Mouse (Mus musculus): Measurements from ENCODE around the gene Kbtbd12. TPM values are rescaled to one million over a fixed set of nuclear protein-coding genes. Genes with fewer than 3 reads are reported as not detected.

The Kbtbd12 gene
- total RNA-seq (2015; ENCODE audit: low replicate concordance) (15.5 and 26.9 TPM in 2 replicates), total RNA-seq (2017; ENCODE audit: low replicate concordance) (32.2 and 64.1 TPM in 2 replicates)

DNA sequence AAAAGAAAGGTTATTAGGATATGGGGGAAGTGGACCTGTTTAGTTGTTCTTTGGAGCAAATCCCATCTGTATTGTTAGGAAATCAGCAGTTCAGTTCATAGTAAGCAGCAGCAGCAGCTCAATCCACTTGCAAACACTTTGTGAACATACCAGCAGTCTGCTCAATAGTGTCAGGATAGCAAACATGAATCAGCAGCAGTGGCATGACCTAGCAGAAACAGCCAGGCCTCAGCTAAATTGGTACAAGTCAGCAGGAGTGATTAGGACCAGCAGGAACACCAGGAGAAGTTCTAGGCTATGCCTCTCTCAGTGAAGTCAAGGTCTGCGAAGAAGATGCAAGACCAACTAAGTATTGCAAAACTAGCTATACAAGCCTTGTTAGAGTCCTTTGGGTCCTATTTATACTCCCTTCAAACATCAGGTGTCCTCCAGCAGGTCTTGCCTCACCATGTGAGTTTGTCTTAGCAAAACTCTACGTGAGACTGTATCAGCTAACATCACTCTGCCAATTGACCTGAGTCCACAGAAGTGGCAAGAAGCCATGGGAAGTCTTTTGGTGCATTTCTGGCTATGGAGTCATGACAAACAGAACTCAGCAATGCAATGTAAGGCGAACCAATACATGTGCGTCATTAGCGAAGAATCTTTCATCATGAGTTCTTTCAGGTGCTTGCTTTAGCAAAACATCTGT is at the start of gene Kbtbd12:
TSS of gene Kbtbd12 (minus strand) at position 340 of the 691 bp plus-strand sequence.
- ATAC-seq (replicated peaks; ENCODE audit: low FRiP score, poor library complexity, severe bottlenecking), result peak; percentile 69

- ATAC-seq (replicated peaks; ENCODE audit: low FRiP score, poor library complexity, severe bottlenecking), result no peak
Observed at GRCm38 (mm10) chr6:88683380-88684053, 45.8 kb upstream of the Kbtbd12 start.

GRCm38 (mm10) chr6:88681026-88681425 is 43.3 kb upstream of the Kbtbd12 start:
- ATAC-seq (replicated peaks; ENCODE audit: low FRiP score, poor library complexity, severe bottlenecking), result no peak

DNA sequence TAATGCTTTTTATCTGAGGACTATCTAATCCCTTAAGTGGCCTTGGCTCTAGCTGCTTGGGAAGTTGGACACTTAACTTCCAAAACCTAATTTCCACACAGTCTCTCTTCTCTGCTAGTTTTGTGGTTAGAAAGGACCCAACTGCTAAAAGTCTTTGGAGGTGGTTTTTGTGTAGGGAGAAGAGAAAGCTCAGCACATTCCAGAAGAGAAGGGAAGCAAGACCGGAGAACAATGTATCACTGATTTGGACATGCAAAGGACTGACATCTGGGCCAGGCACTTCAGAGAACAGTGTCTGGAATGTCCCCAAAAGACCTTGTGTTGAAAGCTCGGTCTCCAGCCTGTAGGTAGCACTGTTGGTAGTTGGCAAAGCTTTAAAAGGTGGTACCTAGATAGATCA is 40.0 kb upstream of the Kbtbd12 start:
- no peak for ATAC-seq (replicated peaks; ENCODE audit: low FRiP score, poor library complexity, severe bottlenecking)

DNA sequence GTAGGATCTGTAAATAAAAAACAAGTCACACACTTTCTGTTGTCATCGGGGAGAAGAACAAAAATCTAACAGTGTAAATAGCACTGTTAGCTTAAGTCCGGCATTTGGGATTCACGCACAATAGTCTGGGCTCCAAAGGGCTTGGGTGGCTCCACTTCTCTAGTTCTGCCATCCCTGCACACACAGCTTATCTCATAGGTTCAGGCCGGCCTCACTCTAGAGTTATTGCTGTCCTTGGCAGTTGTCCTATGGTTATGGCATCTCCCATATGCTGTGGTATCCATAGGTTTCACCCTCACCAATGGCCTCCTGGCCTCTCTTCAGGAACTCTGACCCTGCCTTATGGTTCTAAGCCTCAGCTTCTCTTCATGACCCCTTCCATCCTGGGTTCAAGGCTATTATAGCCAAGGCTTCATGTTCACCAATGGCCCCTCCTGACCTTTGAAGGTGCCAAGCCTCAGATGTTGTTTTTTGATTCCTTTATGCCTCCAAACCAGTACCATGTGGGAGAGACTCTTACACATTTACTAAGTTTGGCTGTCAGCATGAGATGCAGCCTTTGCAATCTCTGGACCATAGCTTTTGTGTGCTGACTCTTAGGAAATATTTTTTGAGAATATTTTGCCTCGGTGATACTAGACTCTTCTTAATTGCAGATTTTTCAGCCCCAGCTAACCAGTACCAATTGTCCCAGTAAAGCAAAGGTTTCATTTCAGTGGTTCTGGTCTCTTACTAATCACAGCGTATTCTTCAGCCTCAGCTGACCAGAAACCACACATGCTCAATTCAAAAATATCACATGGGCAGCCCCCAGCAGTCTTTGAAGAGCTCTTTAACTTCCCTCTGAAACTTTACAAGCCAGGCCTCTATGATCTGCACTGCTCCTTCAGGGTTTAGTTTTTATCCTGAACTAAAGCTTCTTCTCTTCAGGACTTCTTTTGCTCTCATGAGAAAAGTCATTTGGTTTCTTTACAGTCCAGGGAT is 39.3 kb upstream of the Kbtbd12 start:
- peak; percentile 99 for ATAC-seq (replicated peaks; ENCODE audit: low FRiP score, poor library complexity, severe bottlenecking)

DNA sequence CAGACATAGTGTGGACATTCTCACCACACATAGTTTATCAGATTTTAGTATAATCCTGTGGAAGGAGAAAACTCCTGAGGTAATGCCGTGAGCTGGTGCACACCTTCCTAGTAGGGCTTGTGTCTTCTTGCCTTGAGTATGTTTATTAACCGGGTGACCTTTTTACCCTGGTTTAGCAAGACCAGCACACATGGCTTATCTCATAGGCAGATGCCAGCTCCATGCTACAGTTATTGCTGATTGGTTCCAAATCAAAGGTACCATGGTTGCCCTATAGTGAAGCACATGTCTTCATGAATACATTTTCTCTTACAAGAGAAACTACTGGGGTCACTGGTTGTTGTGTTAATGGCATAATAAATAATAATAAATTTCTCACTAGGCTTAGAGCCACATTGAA is 38.1 kb upstream of the Kbtbd12 start:
- ATAC-seq (replicated peaks; ENCODE audit: low FRiP score, poor library complexity, severe bottlenecking), result peak; percentile 52; the same call in 1 of the 2 replicates

DNA sequence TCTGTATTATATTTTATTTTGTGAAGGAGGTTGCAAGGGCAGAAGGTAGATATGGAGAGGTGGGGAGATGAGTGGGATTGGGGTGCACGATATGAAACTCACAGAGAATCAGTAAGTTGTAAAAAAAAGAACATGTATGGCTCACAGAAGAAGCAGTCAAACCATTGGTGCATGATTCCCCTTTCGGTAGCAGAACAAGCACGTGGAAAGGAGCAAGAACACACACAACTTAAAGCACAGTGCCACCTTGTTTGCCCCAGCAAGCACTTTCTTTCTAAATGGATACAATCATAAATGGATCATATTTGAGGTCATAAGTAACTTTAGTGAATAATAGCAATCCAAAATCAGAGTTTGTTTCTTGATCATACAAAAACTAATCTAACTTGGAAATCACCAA is 24.5 kb upstream of the Kbtbd12 start:
- no peak for ATAC-seq (replicated peaks; ENCODE audit: low FRiP score, poor library complexity, severe bottlenecking)

- ATAC-seq (replicated peaks; ENCODE audit: low FRiP score, poor library complexity, severe bottlenecking), result no peak
Observed at GRCm38 (mm10) chr6:88661696-88662095, 23.9 kb upstream of the Kbtbd12 start.

DNA sequence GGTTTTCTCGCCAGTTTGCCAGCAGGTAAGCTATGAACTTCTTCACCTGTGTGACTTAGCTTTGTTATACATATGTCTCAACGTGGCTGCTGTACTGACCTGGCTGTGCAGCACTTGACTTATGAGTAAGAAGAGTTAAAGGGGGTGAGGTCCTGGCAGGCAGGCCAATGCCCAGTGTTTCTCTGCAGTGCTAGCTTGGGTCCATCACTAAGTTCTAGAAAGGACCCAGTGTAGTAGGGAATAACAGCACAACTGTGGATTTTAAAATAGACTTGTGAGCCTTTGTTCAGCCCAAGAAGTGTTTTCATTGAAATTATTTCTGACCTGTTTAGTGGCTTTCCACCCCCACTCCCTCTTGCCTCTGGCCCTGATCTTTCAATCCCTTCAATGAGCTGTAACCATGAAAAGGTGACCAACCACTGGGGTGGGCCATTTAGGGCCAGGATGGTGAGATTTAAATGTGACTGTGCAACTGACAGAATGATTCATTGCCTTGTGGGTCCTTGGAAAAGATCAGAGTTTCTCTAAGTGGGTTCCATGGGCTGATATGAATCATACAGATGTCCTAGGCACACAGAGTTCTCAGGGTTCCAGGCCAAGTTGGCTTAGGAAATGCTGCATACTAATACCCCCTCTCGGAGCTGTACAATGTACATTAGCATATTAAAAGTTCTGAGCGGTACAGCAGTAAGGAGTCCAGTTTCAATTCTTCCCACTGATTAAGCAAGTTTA is 10.0 kb upstream of the Kbtbd12 start:
- ATAC-seq (replicated peaks; ENCODE audit: low FRiP score, poor library complexity, severe bottlenecking), result no peak

GRCm38 (mm10) chr6:88644786-88645185 is 7.0 kb upstream of the Kbtbd12 start:
- no peak for ATAC-seq (replicated peaks; ENCODE audit: low FRiP score, poor library complexity, severe bottlenecking)

GRCm38 (mm10) chr6:88641346-88641920 is 3.7 kb upstream of the Kbtbd12 start:
- no peak for ATAC-seq (replicated peaks; ENCODE audit: low FRiP score, poor library complexity, severe bottlenecking)

- ATAC-seq (replicated peaks; ENCODE audit: low FRiP score, poor library complexity, severe bottlenecking), result no peak
Observed at GRCm38 (mm10) chr6:88640331-88640730, 2.6 kb upstream of the Kbtbd12 start.

- no peak for ATAC-seq (replicated peaks; ENCODE audit: low FRiP score, poor library complexity, severe bottlenecking)
Observed at GRCm38 (mm10) chr6:88639921-88640320, 2.2 kb upstream of the Kbtbd12 start.

DNA sequence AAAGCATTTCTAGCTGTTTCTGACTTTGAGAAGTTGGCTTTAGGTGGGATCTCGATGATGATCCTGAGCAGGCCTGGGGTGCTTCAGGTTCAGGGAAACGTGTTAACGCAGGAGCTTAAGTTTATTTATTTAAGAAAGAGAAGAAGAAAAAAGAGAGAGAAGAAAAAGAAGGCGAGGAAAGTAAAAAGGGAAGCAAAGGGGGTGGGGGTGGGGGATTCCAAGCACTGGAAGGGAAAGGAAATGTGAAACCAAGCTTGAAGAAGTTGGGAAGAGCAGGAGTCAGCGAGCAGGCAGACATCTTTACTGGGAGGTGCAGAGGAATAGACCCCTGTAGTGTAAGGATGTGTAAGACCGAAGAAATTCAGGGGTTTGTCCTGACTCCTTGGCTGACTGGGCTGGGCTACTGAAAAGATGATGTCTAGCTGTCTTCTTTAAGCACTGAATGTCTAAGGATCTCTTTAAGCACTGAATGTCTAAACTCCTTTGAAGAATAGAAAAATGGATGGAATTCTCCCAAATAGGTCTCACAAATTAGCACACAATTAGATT is 1.7 kb upstream of the Kbtbd12 start:
- no peak for ATAC-seq (replicated peaks; ENCODE audit: low FRiP score, poor library complexity, severe bottlenecking)

GRCm38 (mm10) chr6:88638917-88639316 is 1.2 kb upstream of the Kbtbd12 start:
- no peak for ATAC-seq (replicated peaks; ENCODE audit: low FRiP score, poor library complexity, severe bottlenecking)

DNA sequence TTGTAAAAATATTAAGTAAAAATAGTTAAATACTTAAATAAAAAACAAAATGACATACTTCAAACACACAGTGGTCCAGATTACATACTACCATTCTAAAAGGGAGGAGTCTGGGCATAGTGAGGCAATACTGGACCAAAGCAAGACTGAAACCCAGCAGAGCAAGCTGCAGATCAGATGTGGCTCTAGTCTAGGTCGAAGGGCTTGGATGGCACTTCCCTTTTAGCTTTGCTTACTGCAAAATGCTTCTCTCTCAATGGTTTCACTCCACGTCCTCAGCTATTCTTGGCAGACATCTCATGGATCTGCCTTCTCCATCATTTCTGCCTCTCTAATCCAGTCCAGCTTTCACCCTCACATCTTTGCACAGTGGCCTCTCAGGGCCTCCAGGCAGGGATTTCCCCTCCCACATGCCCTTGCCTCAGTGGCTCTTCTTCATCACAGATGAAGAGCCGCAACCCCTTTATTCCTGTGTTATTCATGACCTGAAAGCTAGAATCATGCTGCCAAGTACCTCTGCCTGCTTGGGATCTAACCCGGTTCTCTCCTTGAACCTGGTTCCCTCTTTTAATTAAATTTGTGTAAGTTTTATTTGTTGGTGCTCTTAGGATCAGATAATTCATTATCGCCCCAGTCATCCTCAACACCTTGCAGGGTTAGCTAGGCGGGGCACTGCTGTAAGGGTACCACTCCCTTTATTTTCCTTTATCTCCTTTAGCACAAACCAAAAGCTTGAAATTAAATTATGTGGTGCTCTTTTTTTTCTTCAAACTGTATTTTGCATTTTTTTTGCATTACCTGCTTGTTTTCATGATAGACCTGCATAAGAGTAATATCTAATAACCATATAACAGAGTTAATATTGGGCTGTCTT is 1.6 kb downstream of the Kbtbd12 start:
- ATAC-seq (replicated peaks; ENCODE audit: low FRiP score, poor library complexity, severe bottlenecking), result peak; percentile 78

GRCm38 (mm10) chr6:88631293-88631692 is 6.5 kb downstream of the Kbtbd12 start:
- ATAC-seq (replicated peaks; ENCODE audit: low FRiP score, poor library complexity, severe bottlenecking), result peak; percentile 37; the same call in 1 of the 2 replicates

DNA sequence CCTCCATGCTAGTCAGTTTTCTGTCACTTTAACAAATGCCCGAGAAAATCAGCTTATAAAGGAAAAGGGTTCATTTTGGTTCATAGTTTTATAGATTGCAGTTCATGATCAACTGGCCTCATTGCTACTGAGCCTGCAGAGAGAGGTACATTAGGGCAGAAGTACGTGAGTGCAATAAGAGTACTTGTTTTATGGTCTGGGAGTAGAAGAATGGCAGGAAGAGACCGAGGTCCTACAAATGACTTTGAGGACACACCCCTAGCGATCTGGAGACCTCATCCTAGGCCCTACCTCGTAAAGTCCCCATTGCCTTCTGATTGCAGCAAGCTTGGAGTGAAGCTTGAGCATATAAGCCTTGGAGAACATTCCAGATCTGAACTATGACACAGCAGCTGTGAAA is 7.2 kb downstream of the Kbtbd12 start:
- no peak for ATAC-seq (replicated peaks; ENCODE audit: low FRiP score, poor library complexity, severe bottlenecking)
